Mouse (Mus musculus) A20 (cell line): ENCODE measurements at regions not wholly inside any gene's neighbourhood (a gene's known extent, or its start where the extent isn't known, plus 50 kb on each side); places are given as distances from the start of the nearest gene placed in this dataset.

ENCODE experiments used
- DNase-seq: peaks from one replicate; pipeline ENCODE4 v3.0.0-alpha.2; 2011; ENCODE audit warnings: low read depth, low spot score

- no peak for DNase-seq
Observed at GRCm38 (mm10) chr10:98650533-98650932, 263.7 kb upstream of the Atp2b1 start.

GRCm38 (mm10) chr10:98651127-98651526 is 263.1 kb upstream of the Atp2b1 start:
- DNase-seq, result no peak

GRCm38 (mm10) chr10:98651599-98651998 is 262.6 kb upstream of the Atp2b1 start:
- DNase-seq, result no peak

- no peak for DNase-seq
Observed at GRCm38 (mm10) chr10:98652084-98652483, 262.1 kb upstream of the Atp2b1 start.

GRCm38 (mm10) chr10:98660747-98661146 is 253.5 kb upstream of the Atp2b1 start:
- DNase-seq, result no peak

GRCm38 (mm10) chr10:98665936-98666505 is 248.2 kb upstream of the Atp2b1 start:
- DNase-seq, result no peak

GRCm38 (mm10) chr10:98667728-98668127 is 246.5 kb upstream of the Atp2b1 start:
- no peak for DNase-seq

GRCm38 (mm10) chr10:98674131-98674530 is 240.1 kb upstream of the Atp2b1 start:
- no peak for DNase-seq

- no peak for DNase-seq
Observed at GRCm38 (mm10) chr10:98676907-98677306, 237.3 kb upstream of the Atp2b1 start.

GRCm38 (mm10) chr10:98678234-98678633 is 236.0 kb upstream of the Atp2b1 start:
- DNase-seq, result no peak

GRCm38 (mm10) chr10:98682436-98682835 is 231.8 kb upstream of the Atp2b1 start:
- DNase-seq, result no peak

- DNase-seq, result peak; percentile 41
Observed at GRCm38 (mm10) chr10:98684195-98684594, 230.0 kb upstream of the Atp2b1 start.

- no peak for DNase-seq
Observed at GRCm38 (mm10) chr10:98684707-98685106, 229.5 kb upstream of the Atp2b1 start.

- no peak for DNase-seq
Observed at GRCm38 (mm10) chr10:98685739-98686138, 228.5 kb upstream of the Atp2b1 start.

GRCm38 (mm10) chr10:98686370-98686769 is 227.8 kb upstream of the Atp2b1 start:
- DNase-seq, result no peak

GRCm38 (mm10) chr10:98691816-98692215 is 222.4 kb upstream of the Atp2b1 start:
- DNase-seq, result no peak

GRCm38 (mm10) chr10:98694690-98695370 is 219.4 kb upstream of the Atp2b1 start:
- no peak for DNase-seq

GRCm38 (mm10) chr10:98695371-98695725 is 218.9 kb upstream of the Atp2b1 start:
- no peak for DNase-seq

GRCm38 (mm10) chr10:98697866-98698265 is 216.3 kb upstream of the Atp2b1 start:
- DNase-seq, result no peak

- DNase-seq, result no peak
Observed at GRCm38 (mm10) chr10:98699579-98699978, 214.6 kb upstream of the Atp2b1 start.

GRCm38 (mm10) chr10:98700407-98700806 is 213.8 kb upstream of the Atp2b1 start:
- DNase-seq, result no peak

- no peak for DNase-seq
Observed at GRCm38 (mm10) chr10:98701285-98701684, 212.9 kb upstream of the Atp2b1 start.

GRCm38 (mm10) chr10:98702470-98703215 is 211.6 kb upstream of the Atp2b1 start:
- DNase-seq, result no peak
